Mouse (Mus musculus): ENCODE results near the gene Cnppd1. TPM values are rescaled to one million over a fixed set of nuclear protein-coding genes. Genes with fewer than 3 reads are reported as not detected.

The Cnppd1 gene
- 10 to 100 TPM; 28.8 to 32.6 TPM for total RNA-seq (2021)

DNA sequence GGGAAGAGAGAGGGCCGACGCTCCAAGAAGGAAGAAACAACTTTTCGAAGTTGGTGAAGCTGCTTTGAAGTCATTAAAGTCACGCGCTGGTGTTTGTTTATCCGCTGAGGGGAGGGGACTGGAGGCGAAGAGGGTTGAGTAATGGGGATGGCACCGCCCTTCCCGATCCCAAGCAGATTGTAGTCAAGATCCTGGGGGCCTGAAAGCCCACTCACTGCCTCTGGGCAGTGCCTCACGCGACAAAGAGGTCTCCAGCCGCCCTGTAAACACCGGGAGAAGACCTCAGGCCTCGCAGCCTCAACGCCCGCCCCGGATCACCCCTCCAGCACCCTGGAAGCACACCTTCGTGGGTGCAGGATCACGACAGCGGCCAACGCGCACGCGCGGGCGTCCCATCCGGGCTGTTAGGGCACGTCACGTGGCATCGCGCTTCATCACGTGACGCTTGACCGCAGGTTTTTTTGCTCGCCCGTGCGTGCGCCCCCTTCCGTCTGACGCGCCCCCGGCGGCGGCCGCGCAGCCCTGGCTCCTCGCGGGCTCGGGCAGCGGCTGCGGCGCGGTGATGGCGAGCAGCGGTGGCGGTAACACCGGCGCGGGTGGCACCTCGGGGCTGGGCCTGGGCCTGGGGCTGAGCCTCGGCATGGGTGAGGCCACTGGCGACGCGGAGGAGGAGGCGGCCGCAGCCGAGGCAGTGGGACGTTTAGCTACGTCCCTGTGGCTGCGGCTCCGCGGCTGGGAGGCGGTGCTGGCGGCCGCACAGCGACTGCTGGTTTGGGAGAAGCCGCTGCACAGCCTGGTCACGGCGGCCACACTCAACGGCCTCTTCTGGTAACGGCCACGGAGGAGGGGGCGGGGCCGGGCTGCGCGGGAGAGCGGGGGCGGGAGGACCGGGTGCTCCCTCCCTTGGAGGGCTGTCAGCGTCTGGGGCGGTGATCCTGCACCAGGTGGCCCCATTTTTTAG is at the start of gene Cnppd1, which contains the start of gene Retreg2:
Gene Cnppd1, minus strand, starts transcription at position 411 of the 961 bp plus-strand sequence.
Gene Retreg2, plus strand, starts transcription at position 478 of the 961 bp plus-strand sequence.
- peak; percentile 97 for DNase-seq (ENCODE audit: low spot score in 2 of 2)
- intact Hi-C loops (cut with DNase I), result loop anchor here (2.0 kb wide), 1 partner anchor 26 kb away; the partner anchor contains the start of gene Zfand2b

GRCm38 (mm10) chr1:75191622-75192402 is 49.3 kb upstream of the Cnppd1 start, which contains the start of the genes Ankzf1 and Atg9a:
Gene Ankzf1, plus strand, starts transcription at chr1:75192151.
Gene Atg9a, minus strand, starts transcription at chr1:75192196.
- peak; percentile 92 to 95 for DNase-seq (ENCODE audit: low spot score in 2 of 2)
- intact Hi-C loops (cut with DNase I), result no loop called here

DNA sequence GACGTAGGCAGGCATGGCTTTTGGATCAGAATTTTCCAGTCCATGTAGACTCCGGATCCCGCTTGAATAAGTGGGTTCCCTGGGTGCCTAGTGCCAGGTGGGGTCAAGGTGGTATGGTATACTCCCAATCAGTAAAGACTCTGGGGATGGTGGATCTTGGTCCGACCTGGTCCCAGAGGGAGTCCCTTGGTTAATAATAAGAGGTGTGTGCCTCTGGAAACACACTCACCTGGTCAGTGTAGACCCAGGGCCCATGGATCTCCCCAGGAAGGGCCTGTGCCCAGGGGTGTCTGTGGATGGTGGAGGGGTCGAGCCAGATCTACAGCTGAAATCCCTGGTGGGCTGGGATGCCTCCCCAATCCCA is 48.7 kb upstream of the Cnppd1 start:
- intact Hi-C loops (cut with DNase I), result no loop called here
- DNase-seq (ENCODE audit: low spot score in 2 of 2), result no peak

DNA sequence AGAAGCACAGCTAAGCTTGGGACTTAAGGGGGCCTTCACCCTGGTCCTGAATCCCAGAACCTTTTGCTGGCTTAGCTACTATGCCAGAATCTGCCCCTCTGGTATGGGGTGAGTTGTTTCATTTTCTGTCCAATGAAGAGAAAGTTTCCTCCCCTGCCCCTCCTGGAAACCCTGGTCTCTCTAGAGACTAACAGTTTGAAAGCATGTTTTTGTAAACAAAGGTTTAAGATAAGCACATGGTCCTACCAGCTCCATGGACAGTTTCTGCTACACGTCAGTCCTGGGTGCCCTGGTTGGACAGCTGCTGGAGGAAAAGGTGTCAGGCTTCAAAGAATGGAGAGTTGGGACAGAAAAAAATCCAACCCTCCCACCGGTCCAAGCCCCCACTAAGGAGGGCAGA is 48.1 kb upstream of the Cnppd1 start:
- DNase-seq (ENCODE audit: low spot score in 2 of 2), result no peak
- intact Hi-C loops (cut with DNase I), result no loop called here

DNA sequence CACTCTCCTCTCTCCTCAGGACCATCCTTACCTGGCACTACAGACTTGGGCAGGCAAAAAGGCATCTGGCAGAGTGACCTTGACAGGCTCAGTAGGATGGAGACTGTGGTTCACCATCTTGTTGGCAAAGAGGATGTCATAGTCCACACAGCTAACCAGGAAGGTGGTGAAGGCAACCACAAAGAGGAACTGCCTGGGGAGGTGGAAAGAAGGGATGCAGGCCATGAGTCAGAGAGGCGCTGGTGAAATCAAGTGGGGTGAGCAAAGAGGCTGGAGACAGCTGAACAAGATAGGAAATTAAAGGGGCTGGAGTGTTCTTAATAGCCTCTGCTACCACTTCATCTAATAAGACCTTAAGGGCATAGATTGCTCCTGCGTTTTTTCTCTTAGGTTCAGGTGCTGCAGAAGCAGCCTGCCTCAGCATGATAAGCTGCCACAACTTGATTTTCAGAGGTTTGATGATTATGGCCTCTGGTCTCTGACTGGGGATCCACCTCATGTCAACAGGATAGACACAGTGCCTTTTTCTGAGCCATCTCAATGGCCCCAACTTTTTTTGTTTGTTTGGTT is 45.5 kb upstream of the Cnppd1 start:
- DNase-seq (ENCODE audit: low spot score in 2 of 2), result no peak
- intact Hi-C loops (cut with DNase I), result no loop called here

DNA sequence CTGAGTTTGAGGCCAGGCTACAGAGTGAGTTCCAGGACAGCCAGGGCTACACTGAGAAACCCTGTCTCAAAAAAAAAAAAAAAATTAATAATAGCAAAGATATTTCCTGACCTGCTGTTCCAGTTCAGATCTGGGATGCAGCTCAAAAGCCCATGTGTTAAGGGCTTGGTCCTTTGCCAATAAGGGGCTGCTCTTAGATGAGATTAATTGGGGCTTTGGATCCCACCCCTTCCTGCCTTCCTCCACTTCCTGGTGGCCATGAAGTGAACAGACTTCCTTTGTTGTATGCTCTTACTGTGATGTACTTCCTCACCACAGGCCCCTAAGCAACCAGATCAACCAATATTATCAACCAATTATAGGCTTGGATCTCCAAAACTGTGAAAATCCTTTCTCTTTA is 44.6 kb upstream of the Cnppd1 start:
- no peak for DNase-seq (ENCODE audit: low spot score in 2 of 2)
- intact Hi-C loops (cut with DNase I), result no loop called here

- no peak for DNase-seq (ENCODE audit: low spot score in 2 of 2)
- intact Hi-C loops (cut with DNase I), result no loop called here
Observed at GRCm38 (mm10) chr1:75185495-75185894, 43.0 kb upstream of the Cnppd1 start.

DNA sequence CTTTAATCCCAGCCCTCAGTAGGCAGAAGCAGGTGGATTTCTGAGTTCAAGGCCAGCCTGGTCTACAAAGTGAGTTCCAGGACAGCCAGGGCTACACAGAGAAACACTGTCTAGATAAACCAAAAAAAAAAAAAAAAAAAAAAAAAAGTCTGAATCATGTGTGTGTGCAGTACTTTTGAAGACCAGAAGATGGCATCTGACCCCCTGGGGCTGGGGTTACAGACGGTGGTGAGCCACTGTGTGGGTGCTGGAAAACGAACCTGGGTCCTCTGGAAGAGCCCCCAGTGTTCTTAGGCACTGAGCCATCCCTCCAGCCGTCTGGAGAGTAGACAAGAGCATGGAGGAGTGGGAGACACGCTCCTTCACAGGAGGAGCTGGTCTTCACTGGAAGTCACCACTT is 39.6 kb upstream of the Cnppd1 start:
- DNase-seq (ENCODE audit: low spot score in 2 of 2), result no peak
- intact Hi-C loops (cut with DNase I), result no loop called here

DNA sequence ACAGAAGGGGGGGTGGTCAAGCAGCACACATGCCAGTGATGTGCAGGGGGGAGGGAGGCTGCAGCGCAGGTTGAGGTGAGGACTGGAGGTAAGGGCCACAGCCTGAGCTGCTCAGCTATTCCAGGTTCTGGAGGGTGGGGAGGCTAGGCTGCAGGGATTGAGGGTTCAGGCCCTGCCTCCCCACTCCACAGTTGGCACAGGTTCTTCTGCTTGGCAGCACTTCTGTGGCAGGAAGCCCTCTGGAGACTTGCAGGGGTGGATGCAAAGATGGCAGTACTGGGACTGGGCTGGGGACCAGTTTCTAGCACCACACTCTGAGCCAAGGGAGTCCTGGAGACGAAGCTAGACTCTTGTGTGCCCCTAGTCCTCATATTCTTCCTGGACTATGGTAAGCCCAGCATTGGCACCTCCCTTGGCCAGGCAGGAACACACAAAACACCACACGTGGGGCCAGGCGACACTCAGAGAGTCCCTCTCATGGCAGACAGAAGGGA is 38.9 kb upstream of the Cnppd1 start:
- DNase-seq (ENCODE audit: low spot score in 2 of 2), result no peak
- intact Hi-C loops (cut with DNase I), result no loop called here

DNA sequence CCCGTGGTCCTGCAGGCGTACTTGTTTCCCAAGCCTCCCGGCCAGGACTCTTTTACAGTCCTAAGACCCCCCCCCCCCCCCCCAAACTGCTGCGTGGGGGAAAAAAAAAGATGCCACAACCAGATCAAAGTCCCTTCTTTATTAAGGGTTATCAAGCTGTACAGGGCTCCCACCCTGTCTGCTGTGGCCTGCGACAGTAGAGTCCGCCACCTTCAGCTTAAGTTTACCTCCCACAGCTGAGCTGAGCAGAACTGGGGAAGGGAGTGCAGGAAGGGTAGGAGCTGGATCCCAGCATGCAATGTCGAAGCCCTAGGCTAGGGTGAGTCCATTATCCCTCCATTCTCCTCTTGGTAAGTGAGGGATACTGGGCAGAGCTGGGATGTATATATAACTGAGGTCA is 38.2 kb upstream of the Cnppd1 start:
- intact Hi-C loops (cut with DNase I), result no loop called here
- no peak for DNase-seq (ENCODE audit: low spot score in 2 of 2)

DNA sequence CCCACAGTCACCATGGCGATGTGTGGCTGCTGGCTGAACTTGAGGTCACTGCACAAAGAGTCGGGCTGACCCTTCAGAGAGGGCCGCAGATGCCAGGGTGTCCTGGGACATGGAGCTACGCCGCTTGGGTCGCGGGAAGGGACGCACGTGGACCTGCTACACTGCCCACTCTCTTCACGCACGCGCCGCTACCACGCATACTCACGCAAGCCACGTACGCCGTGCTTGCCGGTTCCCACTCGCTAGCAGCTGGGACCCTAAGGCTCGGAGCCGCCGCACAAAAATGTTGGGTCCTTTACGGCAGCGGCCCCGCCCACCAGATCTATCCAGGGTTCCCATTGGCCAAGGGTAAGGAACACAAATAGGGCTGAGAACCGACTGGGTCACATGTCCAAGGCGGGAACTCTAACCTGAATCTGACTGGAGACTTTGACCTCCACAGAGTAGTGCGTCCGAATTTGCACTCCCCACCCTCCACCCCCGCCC is 37.6 kb upstream of the Cnppd1 start, which contains the start of gene Abcb6:
Gene Abcb6, minus strand, starts transcription at position 288 of the 486 bp plus-strand sequence.
- peak; percentile 90 to 92 for DNase-seq (ENCODE audit: low spot score in 2 of 2)
- intact Hi-C loops (cut with DNase I), result no loop called here

GRCm38 (mm10) chr1:75179334-75180104 is 37.0 kb upstream of the Cnppd1 start:
- peak; percentile 34 to 40 for DNase-seq (ENCODE audit: low spot score in 2 of 2)
- intact Hi-C loops (cut with DNase I), result no loop called here

- intact Hi-C loops (cut with DNase I), result loop anchor here (2.0 kb wide), 1 partner anchor 26 kb away; the partner anchor contains the start of genes Cnppd1 and Retreg2
- DNase-seq (ENCODE audit: low spot score in 2 of 2), result peak; percentile 94 to 95
Observed at GRCm38 (mm10) chr1:75168472-75169464, 26.3 kb upstream of the Cnppd1 start, which contains the start of gene Zfand2b. Gene Zfand2b, plus strand, starts transcription at chr1:75168646.

DNA sequence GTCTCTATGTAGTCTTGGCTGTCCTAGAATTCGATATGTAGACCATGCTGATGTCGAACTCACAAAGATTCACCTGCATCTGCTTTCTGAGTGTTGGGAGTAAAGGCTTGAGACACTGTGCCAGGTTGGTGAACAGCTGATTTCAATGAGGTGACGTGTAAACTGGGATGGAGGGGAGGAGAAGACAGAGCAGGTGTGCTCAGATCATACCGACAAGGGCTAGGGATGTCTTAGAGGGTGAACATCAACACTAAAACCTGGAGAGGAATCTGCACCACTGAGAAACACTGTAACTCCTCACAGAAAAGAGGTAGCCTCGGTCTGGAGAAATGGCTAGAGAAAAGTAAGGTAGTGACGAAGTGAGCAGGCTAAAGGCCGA is 25.6 kb upstream of the Cnppd1 start:
- intact Hi-C loops (cut with DNase I), result loop anchor here (2.0 kb wide), 1 partner anchor 25 kb away; the partner anchor contains the start of genes Cnppd1 and Retreg2
- DNase-seq (ENCODE audit: low spot score in 2 of 2), result no peak

DNA sequence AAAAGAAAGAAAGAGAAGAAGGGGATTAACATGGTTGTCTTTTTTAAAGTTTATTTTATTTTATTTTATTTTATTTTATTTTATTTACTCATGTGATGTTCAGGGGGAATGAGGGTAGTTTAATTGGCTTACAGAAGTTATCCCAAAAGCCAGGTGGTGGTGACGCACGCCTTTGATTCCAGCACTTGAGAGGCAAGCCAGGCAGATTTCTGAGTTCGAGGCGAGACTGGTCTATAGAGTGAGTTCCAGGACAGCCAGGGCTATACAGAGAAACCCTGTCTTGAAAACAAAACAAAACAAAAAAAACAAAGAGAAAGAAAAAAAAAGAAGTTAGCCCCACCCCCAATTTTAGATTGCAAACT is 17.7 kb upstream of the Cnppd1 start:
- intact Hi-C loops (cut with DNase I), result no loop called here
- no peak for DNase-seq (ENCODE audit: low spot score in 2 of 2)

DNA sequence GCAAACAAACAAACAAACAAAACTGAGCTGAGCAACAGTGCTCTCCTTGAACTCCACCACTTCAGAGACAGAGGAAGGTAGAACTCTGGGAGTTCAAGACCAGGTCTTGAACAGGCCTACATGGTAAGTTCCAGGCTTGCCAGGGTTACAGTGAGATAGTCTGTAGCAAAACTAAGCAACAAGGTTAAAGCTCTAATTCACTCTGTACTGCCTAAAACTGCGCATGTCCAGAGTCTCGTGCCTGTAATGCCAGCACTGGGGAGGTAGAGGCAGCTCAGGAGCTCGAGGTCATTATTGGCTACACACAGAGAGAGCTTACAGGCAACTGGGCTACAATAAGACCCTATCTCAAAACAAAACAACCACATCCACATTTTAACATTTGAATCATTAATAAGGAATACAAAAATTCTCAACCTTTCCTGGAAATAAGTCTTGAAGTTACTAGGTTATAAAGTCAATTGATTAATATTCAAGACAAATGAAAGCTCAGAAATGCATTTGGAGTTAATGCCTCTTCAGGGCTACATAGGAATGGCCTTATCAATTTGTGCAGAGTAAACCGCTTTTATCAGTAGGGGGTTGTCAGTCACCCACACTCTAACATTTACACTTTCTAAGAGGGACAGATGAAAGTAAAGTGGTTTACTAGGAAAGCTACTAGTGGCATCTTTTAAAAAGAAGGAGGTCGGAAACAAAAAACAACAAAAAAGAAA is 17.2 kb upstream of the Cnppd1 start:
- no peak for DNase-seq (ENCODE audit: low spot score in 2 of 2)
- intact Hi-C loops (cut with DNase I), result no loop called here

DNA sequence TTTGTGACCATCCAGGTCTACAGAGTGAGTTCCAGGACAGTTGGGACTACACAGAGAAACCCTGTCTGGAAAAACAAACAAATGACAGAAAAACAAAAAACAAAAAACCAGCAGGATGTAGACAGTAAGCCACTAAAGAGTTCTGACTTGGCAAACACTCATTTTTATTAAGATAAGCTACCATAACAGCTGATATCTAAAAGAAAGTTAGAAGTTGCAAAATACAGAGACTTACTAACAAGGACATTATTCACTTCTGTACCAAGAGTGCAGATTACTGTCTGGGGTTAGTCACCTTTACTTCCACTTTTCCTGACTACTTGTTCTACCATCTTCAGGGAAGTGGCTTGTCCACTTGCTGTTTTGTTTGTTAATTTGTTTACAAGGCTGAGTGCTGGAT is 16.5 kb upstream of the Cnppd1 start:
- no peak for DNase-seq (ENCODE audit: low spot score in 2 of 2)
- intact Hi-C loops (cut with DNase I), result no loop called here

Measured in left cerebral cortex, postnatal 36 days (tissue).